Mouse (Mus musculus) retina, postnatal 1 day (tissue): ENCODE results near the gene Zfp937.
"Not testable (repeated sequence)": the region's sequence is repeated elsewhere in the genome, so short reads cannot be mapped to it uniquely, and the experiment has no call there.

Source experiments
- DNase-seq: peaks from one replicate; pipeline ENCODE4 v3.0.0-alpha.2; 2012

The Zfp937 gene

DNA sequence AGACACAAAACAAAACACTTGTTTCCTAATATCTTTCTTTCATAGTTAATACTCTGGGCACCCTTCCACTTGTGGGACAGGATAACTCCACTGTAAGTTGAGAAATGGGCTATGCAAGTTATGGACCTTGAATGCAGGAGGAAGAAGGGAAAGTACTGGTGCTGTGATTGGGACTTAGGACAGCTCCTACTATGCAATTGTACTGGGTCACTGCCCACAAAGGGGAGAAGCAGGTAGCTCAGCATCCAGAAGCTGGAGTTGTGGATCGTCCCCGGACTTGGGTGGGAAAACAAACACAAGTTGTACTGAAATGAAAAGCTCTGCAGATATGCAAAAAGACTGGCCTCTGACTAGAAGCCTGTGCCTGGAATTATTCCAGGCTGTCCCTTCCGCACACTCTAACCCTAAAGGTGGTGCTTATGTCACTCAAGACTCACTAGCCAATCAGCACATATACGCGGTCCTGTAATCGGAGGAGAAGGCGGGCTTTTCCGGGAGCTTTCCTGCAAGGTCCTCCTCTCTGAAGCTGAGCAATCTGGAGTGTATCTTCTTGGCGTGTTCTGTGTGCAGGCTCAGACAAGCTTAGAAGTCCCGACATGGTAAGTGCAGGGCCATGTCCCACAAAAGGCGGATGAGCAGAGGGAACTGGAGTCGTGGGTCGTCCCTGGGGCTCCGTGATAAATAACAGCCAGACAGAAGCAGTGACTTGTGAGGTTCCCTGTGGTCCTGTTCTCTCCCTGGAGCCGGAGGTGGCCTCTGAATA is at the start of gene Zfp937:
Zfp937 (plus strand) TSS at position 474 of the 763 bp plus-strand sequence.
- peak; percentile 74 for DNase-seq

DNA sequence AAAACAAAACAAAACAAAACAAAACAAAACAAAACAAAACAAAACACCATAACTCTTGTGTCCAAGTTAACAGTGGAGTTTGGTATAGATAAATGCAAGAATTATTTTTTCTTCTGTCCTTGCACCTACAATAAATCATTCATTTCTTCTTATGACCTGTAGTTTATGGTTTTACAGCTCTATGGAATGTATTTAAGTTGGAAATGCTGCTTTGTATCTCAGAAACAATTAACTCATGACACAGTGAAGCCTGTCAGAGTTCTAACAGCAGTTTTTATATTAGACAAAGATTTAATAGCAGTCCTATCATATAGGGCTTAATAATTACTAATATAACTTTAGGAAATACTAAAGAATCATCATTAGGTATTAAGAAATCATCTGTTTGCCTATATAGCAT is 44.0 kb upstream of the Zfp937 start:
- no peak for DNase-seq

DNA sequence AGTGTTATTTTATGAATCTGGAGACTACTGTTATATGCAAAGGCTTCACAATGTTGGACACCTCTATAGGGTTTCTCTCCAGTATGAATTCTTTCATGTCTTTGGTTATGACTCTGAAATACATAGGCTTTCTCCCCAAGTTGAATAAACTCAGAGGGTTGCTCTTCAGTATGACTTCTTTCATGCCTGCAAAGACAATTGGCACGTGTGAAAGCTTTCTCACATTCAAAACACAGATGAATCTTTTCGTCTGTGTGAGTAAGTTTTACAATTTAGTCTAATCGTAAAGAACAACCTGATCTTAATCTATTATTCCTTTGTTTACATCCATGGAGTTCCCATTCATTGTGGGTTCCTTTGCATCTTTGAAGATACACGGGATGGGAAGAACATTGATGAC is 38.3 kb upstream of the Zfp937 start, which contains the start of gene Gm10770:
Gm10770 (minus strand) TSS at position 101 of the 400 bp plus-strand sequence.
- DNase-seq = not testable (repeated sequence)

GRCm38 (mm10) chr2:150181046-150181445 is 36.8 kb upstream of the Zfp937 start:
- not testable (repeated sequence) for DNase-seq

GRCm38 (mm10) chr2:150181570-150181999 is 36.3 kb upstream of the Zfp937 start, which contains the start of gene Gm14139:
Gene Gm14139, plus strand, starts transcription at chr2:150181755.
- not testable (repeated sequence) for DNase-seq

GRCm38 (mm10) chr2:150218363-150218725 is 471 bp downstream of the Zfp937 start:
- not testable (repeated sequence) for DNase-seq

DNA sequence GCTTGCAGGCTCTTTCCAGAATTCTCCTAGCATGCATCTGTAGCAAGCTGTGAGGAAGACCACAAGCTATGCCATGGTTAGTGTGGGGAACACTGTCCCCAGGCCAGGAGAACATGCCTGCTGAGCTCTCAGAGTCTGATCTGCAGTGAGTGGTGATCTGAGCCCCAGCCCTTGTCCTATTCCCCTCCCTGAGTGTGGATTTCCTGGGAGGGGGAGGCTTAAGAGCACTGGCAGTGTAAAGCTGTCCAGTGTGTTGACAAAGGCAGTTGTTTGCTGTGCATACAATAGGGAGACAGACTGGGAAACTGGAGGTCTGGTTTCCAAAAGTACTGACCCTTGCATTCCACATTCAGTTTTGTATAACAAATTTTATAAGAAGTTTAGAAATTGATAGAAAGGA is 5.4 kb downstream of the Zfp937 start:
- not testable (repeated sequence) for DNase-seq

DNA sequence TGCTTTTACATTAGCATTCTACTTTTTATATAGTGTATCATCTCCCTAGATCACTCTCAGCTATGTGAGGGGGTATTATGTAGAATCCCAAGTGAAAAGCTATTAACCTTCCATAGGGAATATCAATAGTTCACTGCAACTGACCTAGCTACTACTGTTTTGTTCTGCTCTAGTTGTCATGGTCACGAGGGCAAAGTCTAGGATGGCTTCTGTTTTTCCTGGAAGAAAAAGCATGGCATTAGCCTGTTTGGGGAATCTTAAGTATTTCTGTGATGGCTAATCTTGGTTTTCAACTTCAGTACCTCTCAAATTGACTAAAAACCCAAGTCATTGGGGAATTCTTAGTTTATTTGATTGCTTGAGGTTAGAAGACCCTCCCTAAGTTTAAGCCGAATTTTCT is 25.3 kb downstream of the Zfp937 start:
- DNase-seq = no peak

DNA sequence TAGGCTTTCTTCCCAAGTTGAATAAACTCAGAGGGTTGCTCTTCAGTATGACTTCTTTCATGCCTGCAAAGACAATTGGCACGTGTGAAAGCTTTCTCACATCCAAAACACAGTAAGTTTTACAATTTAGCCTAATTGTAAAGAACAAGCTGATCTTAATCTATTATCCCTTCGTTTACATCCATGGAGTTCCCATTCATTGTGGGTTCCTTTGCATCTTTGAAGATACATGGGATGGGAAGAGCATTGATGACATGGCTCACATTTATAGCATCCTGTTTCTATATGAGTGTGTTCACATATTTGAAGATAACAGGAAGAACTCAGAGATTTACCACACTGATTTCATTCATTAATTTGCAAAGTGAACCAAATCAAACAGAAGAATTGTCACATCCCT is 37.6 kb downstream of the Zfp937 start, which contains the start of gene Gm21994:
Gm21994 (minus strand) TSS at position 101 of the 400 bp plus-strand sequence.
- not testable (repeated sequence) for DNase-seq

DNA sequence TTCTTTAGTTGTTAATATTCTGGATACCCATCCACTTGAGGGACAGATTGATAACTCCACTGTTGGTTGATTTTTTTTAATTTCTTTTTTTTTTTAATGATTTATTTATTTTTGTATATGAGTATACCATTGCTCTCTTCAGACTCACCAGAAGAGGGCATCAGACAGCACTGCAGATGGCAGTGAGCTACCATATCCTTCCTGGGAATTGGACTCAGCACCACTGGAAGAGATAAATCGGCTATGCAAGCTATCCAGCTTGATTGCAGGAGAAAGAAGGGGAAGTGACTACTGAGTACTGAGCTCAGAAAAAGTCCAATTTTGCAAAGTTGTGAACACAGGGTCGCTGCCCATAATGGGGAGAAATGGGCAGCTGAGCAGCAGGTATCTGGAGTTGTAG is 39.0 kb downstream of the Zfp937 start:
- not testable (repeated sequence) for DNase-seq

GRCm38 (mm10) chr2:150257291-150257690 is 39.4 kb downstream of the Zfp937 start, which contains the start of gene Gm14124:
Gene Gm14124, plus strand, starts transcription at chr2:150257517.
- not testable (repeated sequence) for DNase-seq
